Comparison of ENCODE assay signal across 22 mouse cellular contexts in the genomic region with DNA sequence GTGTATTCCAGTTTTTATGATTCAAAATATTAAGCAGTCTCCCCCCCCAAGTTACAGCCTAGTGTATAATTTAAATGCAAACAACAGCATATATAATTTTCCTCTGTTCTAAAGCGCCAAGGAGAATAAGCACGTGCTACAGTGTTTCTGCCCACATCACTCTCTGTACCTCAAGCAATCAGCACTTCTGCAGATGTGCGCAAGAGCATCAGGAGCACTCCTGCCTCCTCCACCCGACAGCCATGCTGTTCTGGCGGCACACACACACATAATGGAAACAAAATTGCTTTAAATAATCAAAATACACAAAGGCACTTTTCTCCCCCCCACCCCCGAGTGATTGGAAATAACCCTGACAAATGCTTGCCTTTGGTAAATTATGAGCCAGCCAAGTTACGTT.
DNase-seq lines count a peak whose midpoint lies in the region; ATAC-seq lines count a peak whose summit lies in the region.
"Had no signal": no experiment of that assay in that cellular context is flagged by ENCODE, and none has a peak within 500 bp of the region (broad histone marks: within the 10 kb centered on the region; RNA-seq: fewer than 3 reads in every experiment).

No protein-coding gene starts in this region.

- H3K4me3 ChIP-seq in hindbrain, embryonic 13.5 days = no peak overlapping the region
- no peak overlapping the region for H3K4me3 ChIP-seq in hindbrain, embryonic 12.5 days
- H3K4me3 ChIP-seq in midbrain, embryonic 16.5 days (ENCODE audit: low read depth, low read length) = no peak overlapping the region
- H3K4me3 ChIP-seq: heart, embryonic 12.5 days had no signal

- ATAC-seq in hindbrain, embryonic 13.5 days (ENCODE audit: low FRiP score) = 0 out of 2 replicates have a peak, but pooled peaks have one; percentile 53
- ATAC-seq in hindbrain, embryonic 12.5 days (ENCODE audit: low FRiP score) = no peak
- peak; percentile 84 for ATAC-seq in midbrain, embryonic 16.5 days
- ATAC-seq: inflammation-experienced regulatory T-cells, adult 6 months; liver, postnatal 0 days had no signal

- no peak overlapping the region for H3K9ac ChIP-seq in hindbrain, embryonic 13.5 days
- H3K9ac ChIP-seq in hindbrain, embryonic 12.5 days = no peak overlapping the region
- no peak overlapping the region for H3K9ac ChIP-seq in midbrain, embryonic 16.5 days (ENCODE audit: low read depth, low read length)
- H3K9ac ChIP-seq: heart, embryonic 12.5 days; liver, postnatal 0 days had no signal

- H3K4me1 ChIP-seq in hindbrain, embryonic 13.5 days (replicated peaks) = no peaks in the 10 kb centered on the region
- H3K4me1 ChIP-seq in hindbrain, embryonic 12.5 days = peaks cover 3% of the 10 kb centered on the region; the same call in 1 of the 2 replicates
- no peaks in the 10 kb centered on the region for H3K4me1 ChIP-seq in midbrain, embryonic 16.5 days (ENCODE audit: control insufficient read depth, insufficient read depth, low read length)

- peak; percentile 52 for DNase-seq in testis, postnatal 14 days (ENCODE audit: low spot score)
- no peak for DNase-seq in testis, postnatal 10 days (ENCODE audit: low spot score)
- DNase-seq in gastrocnemius, postnatal 4 days (ENCODE audit: low spot score in 2 of 2) = no peak
- no peak for DNase-seq in thymus, postnatal 0 days (ENCODE audit: low spot score)
- DNase-seq: adrenal gland, postnatal 14 days; cerebellum, adult 11-12 months; cerebellum, postnatal 25 days; embryo, embryonic 11 days; heart, adult 11 months; heart, postnatal 14 days; kidney, adult 2 months; kidney, postnatal 10 days; liver, postnatal 0 days; lung, postnatal 10 days; right cerebral cortex, adult 18-20 months; thymus, postnatal 4 days had no signal

- 53% methylated on average over 7 of the region's 7 CpGs for WGBS in hindbrain, embryonic 13.5 days
- WGBS in hindbrain, embryonic 12.5 days = 65% methylated on average over 7 of the region's 7 CpGs
- WGBS in midbrain, embryonic 16.5 days = 53% methylated on average over 7 of the region's 7 CpGs

- H3K27ac ChIP-seq in hindbrain, embryonic 13.5 days = no peak overlapping the region
- no peak overlapping the region for H3K27ac ChIP-seq in hindbrain, embryonic 12.5 days
- no peak overlapping the region for H3K27ac ChIP-seq in midbrain, embryonic 16.5 days (ENCODE audit: low read length)

- no peaks in the 10 kb centered on the region for H3K36me3 ChIP-seq in hindbrain, embryonic 13.5 days
- H3K36me3 ChIP-seq in hindbrain, embryonic 12.5 days = no peaks in the 10 kb centered on the region
- no peaks in the 10 kb centered on the region for H3K36me3 ChIP-seq in midbrain, embryonic 16.5 days (ENCODE audit: control insufficient read depth, insufficient read depth, low read length)
- H3K36me3 ChIP-seq: heart, embryonic 12.5 days had no signal

- H3K27me3 ChIP-seq in hindbrain, embryonic 13.5 days = no peaks in the 10 kb centered on the region
- no peaks in the 10 kb centered on the region for H3K27me3 ChIP-seq in hindbrain, embryonic 12.5 days
- H3K27me3 ChIP-seq in midbrain, embryonic 16.5 days (ENCODE audit: control insufficient read depth, insufficient read depth, low read depth, low read length) = no peaks in the 10 kb centered on the region
- H3K27me3 ChIP-seq: CH12.LX; heart, embryonic 12.5 days had no signal

- H3K4me2 ChIP-seq in hindbrain, embryonic 13.5 days = peak overlapping the region; percentile 27; the same call in 1 of the 2 replicates
- no peak overlapping the region; the same call in 1 of the 2 replicates for H3K4me2 ChIP-seq in hindbrain, embryonic 12.5 days (replicated peaks)
- peak overlapping the region; percentile 23; the same call in 1 of the 2 replicates for H3K4me2 ChIP-seq in midbrain, embryonic 16.5 days (ENCODE audit: low read length)
- H3K4me2 ChIP-seq: heart, embryonic 12.5 days had no signal

- H3K9me3 ChIP-seq in hindbrain, embryonic 13.5 days = no peaks in the 10 kb centered on the region
- no peaks in the 10 kb centered on the region for H3K9me3 ChIP-seq in hindbrain, embryonic 12.5 days (replicated peaks)
- H3K9me3 ChIP-seq in midbrain, embryonic 16.5 days (replicated peaks; ENCODE audit: control insufficient read depth, low read length, poor library complexity, severe bottlenecking) = no peaks in the 10 kb centered on the region
- H3K9me3 ChIP-seq: heart, embryonic 12.5 days had no signal
